Mouse (Mus musculus): ENCODE results near the gene Eya3.
A peak's percentile ranks its signal among the peaks of the same experiment; 100 is the strongest.
"Not testable (repeated sequence)": the region's sequence is repeated elsewhere in the genome, so short reads cannot be mapped to it uniquely, and the experiment has no call there.

The Eya3 gene

GRCm38 (mm10) chr4:132743992-132744911 lies 105.5 kb downstream of the Eya3 start:
- DNase-seq (ENCODE audit: low spot score in 2 of 2) = peak in 1 of 2 experiments; percentile 54

GRCm38 (mm10) chr4:132746911-132747517 lies 108.2 kb downstream of the Eya3 start:
- no peak for DNase-seq (ENCODE audit: low spot score in 2 of 2)

DNA sequence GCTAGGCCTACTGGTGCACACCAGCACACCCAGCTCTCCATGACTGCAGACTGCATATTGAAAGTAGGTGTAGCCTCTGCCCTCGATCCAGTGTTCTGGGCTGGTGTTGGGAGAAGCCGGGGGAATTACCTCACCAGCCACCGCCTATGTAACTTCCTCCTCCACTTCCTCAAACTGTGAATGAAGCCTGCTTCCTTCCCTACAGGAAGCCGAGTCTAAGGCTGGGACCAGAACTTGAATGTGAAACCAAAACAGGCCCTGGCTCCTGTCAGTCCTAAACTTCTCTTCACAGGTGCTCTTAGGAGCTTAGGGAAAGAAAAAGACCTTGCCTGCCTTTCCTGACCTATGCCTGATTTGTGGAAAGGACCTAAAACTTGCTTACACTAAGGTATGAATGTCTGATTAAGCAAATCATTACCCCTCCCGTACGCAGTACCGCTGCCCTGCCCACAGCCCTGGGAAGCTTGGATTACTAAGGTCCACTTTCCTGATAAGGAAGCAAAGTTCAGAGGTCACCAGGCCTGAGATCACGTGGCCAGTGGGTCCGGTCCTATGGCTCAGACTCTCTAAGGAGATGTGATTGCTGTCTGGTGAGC lies 109.0 kb downstream of the Eya3 start:
- no peak for DNase-seq (ENCODE audit: low spot score in 2 of 2)

DNA sequence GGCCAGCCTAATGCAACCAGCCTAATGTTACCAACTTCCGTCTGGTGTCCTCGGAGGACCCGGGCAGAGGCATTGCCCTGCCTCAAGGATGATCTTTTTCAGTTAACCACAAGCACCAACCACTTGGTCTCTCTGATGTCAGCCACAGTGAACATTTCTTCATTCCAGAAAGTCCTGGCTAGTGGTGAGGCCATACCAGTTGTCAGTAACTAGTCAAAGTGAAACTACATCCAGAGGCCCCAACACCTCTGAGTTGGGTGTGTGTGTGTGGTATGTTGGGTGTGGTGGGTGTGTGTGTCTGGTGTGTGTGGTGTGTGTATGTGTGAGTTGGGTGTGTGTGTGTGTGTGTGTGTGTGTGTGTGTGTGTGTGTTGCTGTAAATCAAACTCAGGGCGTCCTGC lies 110.0 kb downstream of the Eya3 start:
- no peak for DNase-seq (ENCODE audit: low spot score in 2 of 2)

DNA sequence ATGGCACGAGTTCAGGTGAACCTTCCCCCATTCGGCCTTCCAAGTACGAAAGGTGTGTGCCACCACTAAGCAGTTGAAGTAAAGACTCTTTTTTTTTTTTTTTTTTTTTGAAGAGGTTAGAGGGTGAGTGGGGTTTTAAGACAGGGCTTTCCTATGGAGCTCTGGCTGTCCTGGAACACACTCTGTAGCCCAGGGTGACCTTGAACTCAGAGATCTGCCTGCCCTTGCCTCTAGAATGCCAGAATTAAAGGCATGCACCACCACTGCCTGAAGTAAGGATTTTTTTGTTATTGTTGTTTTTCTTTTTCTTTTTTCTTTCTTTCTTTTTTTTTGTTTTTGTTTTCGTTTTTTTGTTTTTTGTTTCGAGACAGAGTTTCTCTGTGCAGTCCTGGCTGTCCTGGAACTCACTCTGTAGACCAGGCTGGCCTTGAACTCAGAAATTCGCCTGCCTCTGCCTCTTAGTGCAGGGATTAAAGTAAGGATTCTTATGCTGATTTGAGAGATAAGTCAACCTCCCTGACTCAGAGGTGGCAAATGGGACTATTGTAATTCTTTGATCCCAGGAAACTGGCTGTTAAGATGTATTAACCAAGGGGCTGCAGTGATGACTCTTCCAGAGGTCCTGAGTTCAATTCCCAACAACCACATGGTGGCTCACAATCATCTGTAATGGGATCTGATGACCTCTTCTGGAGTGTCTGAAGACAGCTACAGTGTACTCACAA lies 110.6 kb downstream of the Eya3 start:
- no peak for DNase-seq (ENCODE audit: low spot score in 2 of 2)

GRCm38 (mm10) chr4:132752992-132753391 lies 114.2 kb downstream of the Eya3 start:
- DNase-seq (ENCODE audit: low spot score in 2 of 2) = no peak

DNA sequence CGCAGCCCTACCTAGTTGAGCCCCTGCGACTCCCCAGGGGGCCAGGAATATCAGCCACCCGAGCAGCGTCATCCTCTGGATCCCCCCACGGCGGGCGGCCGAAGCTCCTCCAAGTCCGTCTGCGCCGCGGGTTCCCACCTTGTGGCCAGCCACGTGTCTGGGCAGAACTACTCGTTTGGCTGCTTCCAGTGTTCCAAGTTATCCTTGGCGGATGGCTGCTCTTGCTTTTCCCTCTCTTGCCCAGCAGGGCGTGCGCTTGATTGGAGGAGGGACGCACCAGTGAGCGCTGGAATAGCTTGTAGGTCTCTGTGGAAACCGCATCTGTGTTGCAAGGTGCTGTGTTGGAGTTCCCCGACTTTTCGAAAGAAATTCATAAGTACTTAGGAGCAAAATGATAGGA lies 118.2 kb downstream of the Eya3 start, which contains the start of gene Smpdl3b:
Smpdl3b (minus strand) TSS at position 279 of the 400 bp plus-strand sequence.
- DNase-seq (ENCODE audit: low spot score in 2 of 2) = peak; percentile 72 to 82

DNA sequence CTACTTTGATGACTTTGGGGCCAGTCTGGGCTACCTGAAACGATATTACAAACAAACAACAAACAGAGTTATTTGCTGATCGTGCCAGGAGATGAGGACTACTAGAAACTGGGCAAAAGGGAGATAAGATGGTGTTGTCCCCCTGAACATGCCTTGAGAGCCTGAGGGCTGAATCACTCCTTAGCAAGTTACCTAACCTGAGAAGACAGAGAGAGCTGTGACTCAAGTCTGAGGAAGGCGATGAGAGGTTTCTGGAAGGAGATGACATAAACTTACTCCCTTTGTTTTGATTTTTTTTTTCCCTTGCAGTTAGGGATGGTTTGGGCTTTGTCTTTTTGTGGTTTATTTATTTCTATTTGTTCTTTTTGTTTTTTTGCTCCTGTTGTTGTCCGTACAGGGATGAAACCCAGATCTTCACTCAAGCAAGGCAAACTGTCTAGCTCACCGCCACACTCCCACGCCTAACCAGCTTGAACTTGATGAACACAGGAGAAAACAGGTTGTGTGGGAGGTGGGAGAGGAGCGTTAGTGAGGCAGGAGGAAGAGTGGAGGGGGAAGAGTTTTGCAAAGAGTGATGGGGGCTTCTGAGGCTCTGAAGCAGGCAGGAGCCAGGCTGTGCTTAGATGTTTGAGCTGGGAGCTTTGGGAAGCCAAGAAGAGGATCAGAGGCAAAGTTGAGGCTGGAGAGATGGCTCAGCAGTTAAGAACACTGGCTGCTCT lies 119.0 kb downstream of the Eya3 start:
- no peak for DNase-seq (ENCODE audit: low spot score in 2 of 2)

GRCm38 (mm10) chr4:132760296-132760695 lies 121.5 kb downstream of the Eya3 start:
- DNase-seq (ENCODE audit: low spot score in 2 of 2) = no peak

GRCm38 (mm10) chr4:132762602-132763001 lies 123.8 kb downstream of the Eya3 start:
- DNase-seq (ENCODE audit: low spot score in 2 of 2) = no peak

DNA sequence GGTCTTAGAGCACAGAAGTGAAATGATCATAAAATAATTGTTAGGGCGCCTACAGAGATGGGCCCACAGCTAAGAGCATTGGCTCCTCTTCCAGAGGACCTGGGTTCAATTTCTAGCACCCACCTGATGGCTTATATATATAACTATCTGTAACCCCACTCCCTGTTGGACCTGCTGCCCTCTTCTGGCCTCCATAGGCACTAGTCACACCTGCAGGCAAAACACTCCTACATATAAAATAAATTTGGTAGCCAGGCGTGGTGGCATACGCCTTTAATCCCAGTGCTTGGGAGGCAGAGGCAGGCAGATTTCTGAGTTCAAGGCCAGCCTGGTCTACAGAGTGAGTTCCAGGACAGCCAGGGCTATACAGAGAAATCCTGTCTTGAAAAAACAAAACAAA lies 124.3 kb downstream of the Eya3 start:
- not testable (repeated sequence) for DNase-seq (ENCODE audit: low spot score in 2 of 2)

DNA sequence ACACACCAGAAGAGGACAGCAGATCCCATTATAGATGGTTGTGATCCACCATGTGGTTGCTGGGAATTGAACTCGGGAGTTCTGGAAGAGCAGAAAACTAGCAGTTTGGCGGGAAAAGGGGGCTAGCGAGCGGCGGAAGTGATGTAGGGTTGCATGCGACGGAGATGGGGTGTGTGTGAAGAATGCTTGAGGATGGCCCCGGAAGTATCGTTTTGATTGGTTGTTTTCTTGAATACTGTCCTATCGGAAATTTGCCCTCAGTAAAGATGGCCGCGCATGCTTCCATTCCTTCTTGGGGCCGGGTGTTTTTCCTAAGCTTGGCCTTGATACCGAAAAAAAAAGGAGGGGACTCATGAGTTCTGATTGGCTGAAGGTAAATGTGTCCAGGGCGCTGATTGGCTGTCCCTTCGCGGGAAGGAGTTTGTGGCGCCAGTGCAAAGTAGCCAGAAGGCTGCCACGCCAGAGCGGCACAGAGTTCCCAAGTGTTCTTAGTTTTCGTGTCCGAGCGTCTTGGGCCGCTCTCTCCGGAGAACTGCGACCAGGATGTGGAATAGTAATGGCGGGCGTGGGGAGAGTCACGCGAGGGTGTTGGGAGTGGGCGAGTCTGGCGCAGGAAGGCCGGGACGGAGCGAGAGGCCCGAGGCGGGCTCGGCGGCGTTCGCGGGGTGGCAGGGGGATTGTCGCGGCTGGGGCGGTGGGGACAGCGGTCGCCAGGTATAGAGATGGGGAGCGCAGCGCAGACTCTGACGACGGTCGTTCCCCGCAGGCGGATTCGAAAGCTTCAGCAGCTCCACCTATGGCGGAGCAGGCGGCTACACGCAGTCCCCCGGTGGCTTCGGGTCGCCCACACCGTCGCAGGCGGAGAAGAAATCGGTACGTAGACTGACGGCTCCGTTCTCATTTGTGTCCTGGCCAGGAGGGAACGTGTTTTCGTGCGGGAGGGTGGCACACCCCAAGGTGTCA lies 129.4 kb downstream of the Eya3 start, which contains the start of gene Rpa2:
Rpa2 (plus strand) TSS at position 419 of the 963 bp plus-strand sequence.
- peak; percentile 95 to 99 for DNase-seq (ENCODE audit: low spot score in 2 of 2)

GRCm38 (mm10) chr4:132771776-132772175 lies 133.0 kb downstream of the Eya3 start:
- no peak for DNase-seq (ENCODE audit: low spot score in 2 of 2)
